Mouse (Mus musculus) urinary bladder, postnatal 0 days (tissue): ENCODE measurements around the gene Stk26. TPM values are rescaled to one million over a fixed set of nuclear protein-coding genes. Genes with fewer than 3 reads are reported as not detected.

Experiments
- polyA plus RNA-seq: library from polyadenylated mRNA; unstranded; fragments of >200 nt; fragmentation: Nextera tagmentation; extraction: Ambion mirVana; gene quantifications from 2 replicates; pipeline ENCODE4 v1.2.1, GENCODE M21; 2015

The Stk26 gene
- polyA plus RNA-seq = 3.8 and 3.9 TPM in 2 replicates

DNA sequence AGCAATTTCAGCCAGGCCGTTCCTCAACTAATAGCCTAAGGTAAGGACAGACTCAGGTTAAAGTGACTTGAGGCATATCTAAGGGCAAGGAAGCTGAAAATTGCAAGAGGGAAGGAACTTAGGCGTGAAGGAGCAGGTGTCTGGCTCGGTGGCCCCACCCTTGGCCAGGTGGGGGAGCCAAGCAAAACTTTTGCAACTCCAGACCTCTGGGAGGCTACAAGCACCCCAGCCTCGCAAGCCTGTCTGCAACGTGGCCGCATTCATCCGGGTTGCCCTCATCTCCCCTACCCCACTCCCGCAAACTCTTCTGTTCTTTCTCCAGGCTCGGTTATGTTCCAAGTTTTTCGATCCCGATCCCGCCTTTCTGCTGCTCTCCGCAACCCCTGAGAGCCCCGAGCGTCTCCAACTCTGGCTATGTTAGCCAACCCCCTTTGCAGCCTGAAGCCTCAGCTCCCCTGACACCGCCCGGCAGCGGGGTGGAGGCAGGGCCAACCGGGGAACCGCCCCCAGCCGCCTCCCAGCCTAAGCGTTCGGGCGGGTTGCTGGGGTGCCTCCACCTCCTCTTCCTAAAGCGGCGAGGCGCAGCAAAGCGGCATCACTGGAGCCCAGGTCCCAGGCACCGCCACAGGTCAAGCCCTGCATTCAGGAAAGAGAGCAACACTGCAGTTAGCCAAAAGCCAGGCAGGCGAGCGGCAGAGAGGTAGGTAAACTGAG is at the start of gene Stk26:
Stk26 (plus strand) TSS at position 201 of the 714 bp plus-strand sequence.

GRCm38 (mm10) chrX:50942610-50943009 is 101.8 kb downstream of the Stk26 start, which contains the start of gene Frmd7:
TSS of gene Frmd7 (minus strand) at chrX:50942710.

Other genes starting within 250 kb of the Stk26 start
- gene Frmd7, start 101.7 kb downstream of the Stk26 start, polyA plus RNA-seq = not detected in 2 replicates
- gene Rap2c, start 177.0 kb downstream of the Stk26 start, polyA plus RNA-seq = 7.8 TPM in 2 replicates